Mouse (Mus musculus) liver, postnatal 0 days (tissue): ENCODE results near the gene Smim15. TPM values are rescaled to one million over a fixed set of nuclear protein-coding genes. Genes with fewer than 3 reads are reported as not detected.

Source experiments
- ATAC-seq: fragments of 200-750 bp; cut with Nextera tagmentation; 2 replicates; pipeline ENCODE4 v1.8.0; 2017; ENCODE audit warnings: mild to moderate bottlenecking, moderate library complexity
- DNase-seq: peaks from one replicate; pipeline ENCODE4 v3.0.0-alpha.2; 2016
- H3K27ac ChIP-seq: fragments of 300-500 bp; sonication (generic); 2 replicates; pipeline ENCODE4 v1.5.1; 2014; ENCODE audit warnings: antibody characterized with exemption, moderate library complexity, mild to moderate bottlenecking, low read depth
- H3K27me3 ChIP-seq: fragments of 300-500 bp; sonication (generic); 2 replicates; pipeline ENCODE4 v1.6.1; 2014; ENCODE audit warnings: low read length, control low read depth, mixed read lengths; ENCODE audit not compliant: insufficient read depth
- H3K36me3 ChIP-seq: fragments of 300-500 bp; sonication (generic); replicated peaks from 2 replicates; pipeline ENCODE4 v1.6.1; 2014; ENCODE audit warnings: mild to moderate bottlenecking, control low read depth, low read length, moderate library complexity, mixed read lengths; ENCODE audit not compliant: insufficient read depth
- H3K4me1 ChIP-seq: fragments of 300-500 bp; sonication (generic); 2 replicates; pipeline ENCODE4 v1.6.1; 2014; ENCODE audit warnings: antibody characterized with exemption, mild to moderate bottlenecking, control low read depth; ENCODE audit not compliant: insufficient read depth
- H3K4me2 ChIP-seq: fragments of 300-500 bp; sonication (generic); 2 replicates; pipeline ENCODE4 v1.6.1; 2014; ENCODE audit warnings: low read depth, mild to moderate bottlenecking, low read length, moderate library complexity, mixed read lengths
- H3K4me3 ChIP-seq: fragments of 300-500 bp; sonication (generic); 2 replicates; pipeline ENCODE4 v1.5.1; 2014; ENCODE audit warnings: low read depth, low read length
- H3K9ac ChIP-seq: fragments of 300-500 bp; sonication (generic); replicated peaks from 2 replicates; pipeline ENCODE4 v1.6.1; 2014; ENCODE audit warnings: mild to moderate bottlenecking, moderate library complexity
- H3K9me3 ChIP-seq: fragments of 300-500 bp; sonication (generic); 2 replicates; pipeline ENCODE4 v1.6.1; 2016; ENCODE audit warnings: mild to moderate bottlenecking, control low read depth, low read length, mixed read lengths
- CTCF ChIP-seq: sonication (generic); IDR thresholded peaks from 2 replicates; pipeline ENCODE4 v1.5.1; 2016; ENCODE audit warnings: antibody characterized with exemption, low read depth
- EP300 ChIP-seq: IDR thresholded peaks from 2 replicates; pipeline ENCODE4 v1.6.1; 2016; ENCODE audit warnings: antibody characterized with exemption, low read depth, mild to moderate bottlenecking
- WGBS: fragments of 180-500 bp; shearing (Covaris S2); extraction: QIAGEN DNeasy Blood & Tissue Kit; methylation state at CpG from one replicate; pipeline ENCODE4 v1.1.7; 2014; ENCODE audit not compliant: insufficient replicate concordance; 5-methylcytosine and 5-hydroxymethylcytosine counted together
- polyA plus RNA-seq: library from polyadenylated mRNA; unstranded; fragments of >200 nt; fragmentation: Nextera tagmentation; extraction: Ambion mirVana; gene quantifications from 2 replicates; pipeline ENCODE4 v1.2.1, GENCODE M21; 2015

The Smim15 gene
- polyA plus RNA-seq, 1 experiment from 2014 or later, result 19.9 TPM

GRCm38 (mm10) chr13:108060286-108060885 is 16.1 kb downstream of the Smim15 start:
- Histone ChIP-seq H3K4me2 (no peak overlapping the region), H3K9ac (no peak overlapping the region), H3K9me3 (no peaks in the 10 kb centered on the region), H3K36me3 (no peaks in the 10 kb centered on the region), H3K27me3 (no peaks in the 10 kb centered on the region), H3K4me1 (no peaks in the 10 kb centered on the region; the same call in 1 of the 2 replicates), H3K4me3 (no peak overlapping the region), H3K27ac (no peak overlapping the region)
- TF ChIP-seq EP300, result no peak
- TF ChIP-seq CTCF, result no peak
- DNase-seq (no peak), ATAC-seq (no peak)
- WGBS, result 66% methylated on average over 7 of the region's 7 CpGs

GRCm38 (mm10) chr13:108060936-108061578 is 16.8 kb downstream of the Smim15 start:
- Histone ChIP-seq H3K9ac (no peak overlapping the region), H3K9me3 (no peaks in the 10 kb centered on the region), H3K4me3 (no peak overlapping the region), H3K36me3 (no peaks in the 10 kb centered on the region), H3K27me3 (no peaks in the 10 kb centered on the region), H3K27ac (no peak overlapping the region), H3K4me2 (no peak overlapping the region), H3K4me1 (no peaks in the 10 kb centered on the region; the same call in 1 of the 2 replicates)
- no peak for TF ChIP-seq CTCF
- ATAC-seq, result no peak
- no peak for DNase-seq
- 67% methylated on average over 8 of the region's 8 CpGs for WGBS

- no peaks in the 10 kb centered on the region; the same call in 1 of the 2 replicates for H3K4me1 ChIP-seq
- 63% methylated on average over 5 of the region's 5 CpGs for WGBS
- ATAC-seq (no peak), DNase-seq (no peak)
- TF ChIP-seq EP300 (no peak), CTCF (no peak)
- no peaks in the 10 kb centered on the region for H3K36me3 ChIP-seq
- H3K27me3 ChIP-seq, result no peaks in the 10 kb centered on the region
- no peak overlapping the region for H3K4me2 ChIP-seq
- no peak overlapping the region for H3K4me3 ChIP-seq
- H3K9ac ChIP-seq, result no peak overlapping the region
- no peak overlapping the region for H3K27ac ChIP-seq
- no peaks in the 10 kb centered on the region for H3K9me3 ChIP-seq
Measured at GRCm38 (mm10) chr13:108062900-108063299, 18.7 kb downstream of the Smim15 start.

GRCm38 (mm10) chr13:108063374-108064134 is 19.3 kb downstream of the Smim15 start:
- DNase-seq, result no peak
- Histone ChIP-seq H3K4me1 (no peaks in the 10 kb centered on the region; the same call in 1 of the 2 replicates), H3K27ac (no peak overlapping the region), H3K9ac (no peak overlapping the region), H3K36me3 (no peaks in the 10 kb centered on the region), H3K9me3 (no peaks in the 10 kb centered on the region), H3K4me2 (no peak overlapping the region), H3K27me3 (no peaks in the 10 kb centered on the region), H3K4me3 (no peak overlapping the region)
- WGBS, result 83% methylated on average over 11 of the region's 11 CpGs
- TF ChIP-seq EP300 (no peak), CTCF (no peak)
- ATAC-seq, result no peak

GRCm38 (mm10) chr13:108064331-108064730 is 20.1 kb downstream of the Smim15 start:
- H3K27ac ChIP-seq, result no peak overlapping the region
- no peak overlapping the region for H3K4me3 ChIP-seq
- H3K4me2 ChIP-seq, result no peak overlapping the region
- no peaks in the 10 kb centered on the region for H3K9me3 ChIP-seq
- H3K36me3 ChIP-seq, result no peaks in the 10 kb centered on the region
- DNase-seq, result no peak
- no peak for TF ChIP-seq CTCF
- no peak for TF ChIP-seq EP300
- H3K27me3 ChIP-seq, result no peaks in the 10 kb centered on the region
- no peaks in the 10 kb centered on the region; the same call in 1 of the 2 replicates for H3K4me1 ChIP-seq
- no peak overlapping the region for H3K9ac ChIP-seq
- no peak for ATAC-seq
- 79% methylated on average over 6 of the region's 6 CpGs for WGBS

GRCm38 (mm10) chr13:108066021-108066420 is 21.8 kb downstream of the Smim15 start:
- no peak for TF ChIP-seq CTCF
- no peak for TF ChIP-seq EP300
- ATAC-seq (no peak), DNase-seq (no peak)
- Histone ChIP-seq H3K4me2 (no peak overlapping the region), H3K4me1 (no peaks in the 10 kb centered on the region; the same call in 1 of the 2 replicates), H3K27me3 (no peaks in the 10 kb centered on the region), H3K36me3 (no peaks in the 10 kb centered on the region), H3K4me3 (no peak overlapping the region), H3K9ac (no peak overlapping the region), H3K27ac (no peak overlapping the region), H3K9me3 (no peaks in the 10 kb centered on the region)
- WGBS, result 36% methylated on average over 2 of the region's 2 CpGs
